Mouse (Mus musculus) brain, embryonic 18.5 days (tissue): ENCODE results near the gene Ube2q2.
"Not testable (repeated sequence)": the region's sequence is repeated elsewhere in the genome, so short reads cannot be mapped to it uniquely, and the experiment has no call there.

Source experiments
- DNase-seq: peaks from one replicate; pipeline ENCODE4 v3.0.0-alpha.2; 2012; ENCODE audit warnings: low read depth, low spot score

Ube2q2 gene

DNA sequence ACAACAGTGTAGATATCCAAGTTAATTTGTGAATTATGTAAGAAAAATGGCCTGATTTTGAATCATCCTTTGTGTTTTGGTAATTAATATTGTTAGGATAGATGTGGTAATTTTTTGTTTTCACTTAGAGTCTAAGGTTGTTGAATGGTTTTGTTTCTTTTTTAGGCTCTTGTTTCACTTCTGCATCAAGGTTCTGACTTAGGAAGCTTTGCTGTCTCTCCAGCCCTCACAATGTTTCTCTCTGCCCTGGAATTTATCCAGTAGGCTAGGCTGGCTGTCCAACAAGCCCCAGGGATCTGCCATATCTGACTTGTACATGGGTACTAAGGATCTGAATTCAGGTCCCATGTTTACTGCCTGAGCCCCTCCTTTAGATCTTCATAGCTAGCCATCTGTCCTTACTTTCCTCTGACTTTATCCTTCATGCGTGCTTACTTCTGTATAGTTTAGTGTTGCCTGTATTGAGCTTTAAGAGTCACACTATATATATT lies 23.6 kb downstream of the Ube2q2 start:
- no peak for DNase-seq

DNA sequence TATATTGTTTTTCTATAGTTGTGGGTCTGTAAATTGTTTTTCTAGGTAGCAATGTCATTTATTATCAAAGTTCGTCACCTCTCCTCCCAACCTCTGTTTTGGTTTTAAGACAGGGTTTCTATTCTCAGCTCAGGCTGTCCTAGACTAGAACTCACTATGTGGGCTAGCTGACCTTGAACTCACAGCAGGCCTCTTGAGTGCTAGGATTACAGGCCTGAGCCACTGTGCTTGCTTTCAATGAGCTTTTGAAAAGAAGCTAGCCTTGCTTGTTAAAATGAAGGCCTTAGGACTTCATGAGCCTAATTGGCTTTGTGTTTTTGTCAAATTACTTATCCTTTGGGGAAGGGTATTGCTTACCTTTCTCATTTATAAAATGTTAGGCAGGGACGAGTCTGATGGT lies 25.6 kb downstream of the Ube2q2 start:
- DNase-seq, result no peak

DNA sequence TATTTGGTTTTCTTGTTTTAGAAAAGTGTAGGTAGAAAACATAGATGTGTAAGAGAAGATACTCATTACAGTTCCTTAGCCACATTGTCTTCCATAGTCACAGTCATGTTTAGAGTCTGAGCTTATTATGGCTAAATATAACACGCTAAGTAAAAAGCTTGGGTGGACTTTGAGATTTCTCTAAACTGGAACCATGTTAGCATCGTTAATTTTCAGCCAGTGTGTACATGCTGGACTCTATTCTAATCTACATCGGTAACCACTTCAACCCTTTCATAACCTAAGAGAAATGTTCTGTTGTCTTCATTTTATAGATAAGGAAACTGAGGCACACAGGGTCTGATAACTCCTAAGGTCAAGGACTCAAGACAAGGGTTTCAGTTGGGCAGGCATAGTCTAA lies 47.2 kb downstream of the Ube2q2 start:
- no peak for DNase-seq

DNA sequence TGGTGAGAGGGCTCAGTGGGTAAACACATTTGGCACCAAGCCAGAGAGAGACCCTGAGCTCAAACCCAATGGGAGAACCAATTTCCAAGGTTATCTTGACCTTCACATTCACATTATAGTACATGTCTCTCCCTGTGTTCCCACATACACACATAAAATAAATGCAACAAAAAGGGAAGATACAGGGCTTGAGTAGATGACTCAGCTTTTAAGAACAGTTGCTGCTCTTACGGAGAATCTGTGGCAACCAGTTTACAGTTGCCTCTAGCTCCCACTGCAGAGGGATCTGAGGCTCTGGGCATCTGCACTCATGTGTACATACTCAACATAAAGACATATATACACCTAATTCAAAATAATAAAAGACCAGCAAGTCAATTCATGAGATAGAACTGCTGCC lies 49.6 kb downstream of the Ube2q2 start:
- DNase-seq, result no peak

DNA sequence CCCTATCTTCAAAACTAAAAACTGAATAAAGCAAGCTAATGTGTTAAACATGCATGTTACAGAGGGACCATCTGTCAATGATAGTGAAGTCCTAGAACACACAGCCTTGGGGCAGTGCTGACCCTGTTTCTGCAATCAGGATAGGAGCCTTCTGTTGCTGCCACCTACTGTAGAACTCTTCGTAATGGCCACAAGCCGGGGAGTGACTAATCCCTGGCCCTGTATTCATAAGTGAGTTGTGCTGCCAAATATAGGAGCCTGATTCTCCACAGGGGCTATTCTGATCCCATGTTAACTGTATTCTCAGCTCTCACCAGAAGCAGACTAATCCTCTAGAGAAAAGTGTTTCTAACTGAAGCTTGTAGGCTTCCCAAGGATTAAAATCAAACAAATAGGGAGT lies 50.7 kb downstream of the Ube2q2 start:
- DNase-seq, result no peak

DNA sequence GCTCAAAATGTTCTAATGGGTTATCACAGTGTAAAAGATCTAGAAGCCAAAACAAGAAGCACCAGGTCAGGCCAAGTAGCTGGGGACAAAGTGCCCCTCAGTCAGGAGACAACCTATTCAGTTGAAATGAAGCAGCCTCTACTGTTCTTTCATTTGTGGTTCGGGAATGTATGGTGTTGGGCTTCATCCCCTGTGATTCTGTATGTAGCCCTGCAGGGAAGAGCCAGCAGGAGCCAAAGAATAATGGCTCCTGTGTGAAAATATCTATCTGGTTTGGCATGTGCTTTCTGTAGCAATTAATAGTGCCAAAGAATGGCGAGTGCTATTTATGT lies 59.8 kb downstream of the Ube2q2 start:
- DNase-seq, result no peak

DNA sequence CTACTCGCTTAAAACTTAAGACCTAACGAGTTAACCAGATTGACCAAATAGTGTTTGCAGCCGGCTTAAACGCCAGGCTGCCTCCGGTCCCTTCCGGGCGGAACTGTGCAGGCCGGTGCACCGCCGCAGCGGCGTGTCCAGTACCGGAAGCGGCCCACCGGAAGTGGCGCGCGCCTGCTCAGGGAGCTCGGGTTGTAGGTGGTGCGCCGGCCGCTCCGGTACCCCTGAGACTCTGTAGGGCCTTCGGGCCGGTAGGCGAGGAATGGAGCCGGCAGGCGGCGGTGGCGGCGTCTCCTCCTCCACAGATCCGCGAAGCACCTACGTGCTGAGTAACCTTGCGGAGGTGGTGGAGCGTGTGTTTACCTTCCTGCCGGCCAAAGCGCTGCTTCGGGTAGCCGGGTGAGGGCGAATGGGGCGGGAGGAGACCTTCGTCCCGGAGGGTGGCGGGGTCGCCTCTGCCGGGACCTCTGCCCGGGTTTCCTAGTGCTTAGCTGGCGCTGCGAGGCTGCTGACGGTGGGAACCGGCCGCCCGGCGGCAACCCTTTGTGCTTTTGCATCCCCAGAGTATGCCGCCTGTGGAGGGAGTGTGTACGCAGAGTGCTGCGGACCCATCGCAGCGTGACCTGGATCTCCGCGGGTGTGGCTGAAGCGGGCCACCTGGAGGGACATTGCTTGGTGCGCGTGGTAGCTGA lies 60.3 kb downstream of the Ube2q2 start, which contains the start of gene Fbxo22:
Gene Fbxo22 (plus strand): TSS at position 136 of the 692 bp plus-strand sequence.
- DNase-seq, result peak; percentile 50

DNA sequence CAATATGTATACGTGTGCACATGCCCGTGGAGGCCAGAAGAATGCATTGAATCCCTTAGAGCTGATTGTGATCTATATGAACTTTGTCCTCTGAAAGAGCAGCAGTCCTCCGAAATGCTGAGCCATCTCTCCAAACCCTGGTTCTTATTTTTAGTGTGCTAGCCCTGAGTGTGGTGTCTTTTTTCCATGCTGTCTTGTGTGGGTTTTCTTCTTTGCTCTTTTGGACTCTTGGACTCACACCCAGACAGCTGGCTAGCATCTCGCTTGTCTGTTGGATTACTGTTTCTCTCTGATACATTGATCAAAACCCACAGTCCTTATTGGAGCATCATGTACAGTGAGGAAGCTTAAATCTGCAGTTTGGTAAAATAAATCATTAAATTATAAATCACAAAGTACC lies 63.0 kb downstream of the Ube2q2 start:
- no peak for DNase-seq

DNA sequence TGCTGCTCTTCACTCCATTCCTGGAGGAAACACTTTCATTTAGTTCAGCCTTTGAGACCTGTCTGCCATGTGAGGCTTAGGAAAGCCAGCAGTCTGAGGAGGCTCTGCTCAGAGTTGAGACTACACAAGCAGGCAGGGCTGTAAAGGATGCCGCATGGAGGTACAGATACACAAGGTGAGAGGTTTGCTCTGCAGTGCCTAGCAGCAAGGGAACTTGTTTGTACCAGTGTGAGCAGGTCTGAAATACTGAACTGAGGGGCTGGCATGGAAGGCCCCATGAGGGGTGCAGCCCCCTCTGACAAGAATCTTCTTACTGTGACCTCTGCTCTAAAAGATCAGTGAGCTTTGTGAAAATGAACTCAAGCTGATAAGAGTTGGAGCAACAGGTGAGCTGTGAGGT lies 64.7 kb downstream of the Ube2q2 start:
- DNase-seq, result no peak

DNA sequence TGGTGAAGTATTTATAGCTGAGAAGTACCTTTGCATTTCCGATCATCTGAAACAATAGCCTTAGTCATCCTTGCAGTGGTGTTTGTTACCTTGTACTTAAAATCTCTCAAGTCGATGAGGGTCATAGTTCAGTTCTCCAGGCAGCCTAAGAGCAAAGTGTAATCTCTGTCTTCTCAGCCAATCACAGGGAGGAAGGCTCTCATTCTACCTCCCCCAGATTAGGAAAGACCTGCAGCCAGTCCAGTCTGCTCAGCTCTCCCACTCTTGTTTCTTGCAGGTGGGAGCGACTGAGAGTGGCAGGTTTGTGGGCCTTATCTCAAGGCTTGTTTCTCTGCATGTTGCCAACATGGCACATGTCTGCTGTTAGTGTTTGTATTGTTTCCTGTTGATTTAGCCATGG lies 66.4 kb downstream of the Ube2q2 start:
- DNase-seq, result no peak

DNA sequence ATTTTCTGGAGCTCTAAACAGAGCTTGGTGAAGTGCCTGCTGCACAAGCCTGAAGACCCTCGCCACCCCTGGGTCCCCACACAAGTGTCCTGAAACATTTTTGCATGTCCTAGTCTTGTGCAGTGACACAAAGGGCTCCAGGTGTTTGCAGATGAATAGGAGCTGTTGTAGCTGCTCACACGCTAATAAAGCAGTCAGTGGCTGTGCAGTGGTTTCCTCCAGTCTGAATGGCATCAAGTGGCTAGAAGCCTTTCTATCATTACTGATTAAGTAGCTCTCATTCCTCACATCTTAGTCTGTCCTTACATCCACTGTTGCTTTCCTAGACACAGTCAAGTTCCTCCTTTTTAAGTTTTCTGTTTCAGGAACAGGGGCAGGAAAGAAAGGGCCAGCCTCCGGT lies 67.0 kb downstream of the Ube2q2 start:
- no peak for DNase-seq

DNA sequence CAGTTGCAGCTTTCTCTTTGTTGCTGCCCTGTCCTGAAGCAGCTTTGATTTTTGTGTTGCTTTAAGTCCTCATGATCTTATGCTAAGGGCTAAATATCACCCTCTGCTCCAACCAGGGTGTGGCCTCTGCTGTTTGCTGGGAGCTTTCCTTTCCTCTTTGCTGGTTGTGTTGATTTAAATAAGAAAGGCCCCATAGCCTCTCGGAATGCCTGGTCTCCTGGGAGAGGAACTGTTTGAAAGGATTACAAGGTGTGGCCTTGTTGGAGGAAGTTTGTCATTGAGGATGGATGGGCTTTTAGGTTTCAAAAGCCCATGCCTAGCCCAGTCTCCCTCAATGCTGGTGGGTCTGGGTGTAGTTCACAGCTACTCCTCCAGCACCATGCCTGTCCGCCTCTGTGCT lies 67.4 kb downstream of the Ube2q2 start:
- no peak for DNase-seq

DNA sequence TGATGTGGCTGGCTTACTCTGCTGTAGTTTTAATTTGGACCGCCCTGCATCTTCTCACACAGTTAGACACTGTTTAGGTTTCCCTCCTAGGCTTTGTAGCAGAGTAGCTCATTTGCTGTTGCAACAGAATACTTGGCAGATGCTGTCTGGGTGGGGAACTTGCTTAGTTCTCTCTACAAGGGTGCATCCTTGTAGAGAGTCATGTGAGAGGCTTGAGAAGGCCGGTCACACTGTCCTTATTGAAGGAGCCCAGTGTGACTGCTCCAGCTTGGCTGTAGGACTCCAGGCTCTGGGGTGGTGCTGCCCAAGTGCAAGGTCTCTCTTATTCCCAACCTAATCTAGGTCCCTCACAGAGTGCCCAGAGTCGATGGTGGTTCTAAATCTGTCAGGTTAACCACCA lies 68.7 kb downstream of the Ube2q2 start:
- DNase-seq, result no peak

DNA sequence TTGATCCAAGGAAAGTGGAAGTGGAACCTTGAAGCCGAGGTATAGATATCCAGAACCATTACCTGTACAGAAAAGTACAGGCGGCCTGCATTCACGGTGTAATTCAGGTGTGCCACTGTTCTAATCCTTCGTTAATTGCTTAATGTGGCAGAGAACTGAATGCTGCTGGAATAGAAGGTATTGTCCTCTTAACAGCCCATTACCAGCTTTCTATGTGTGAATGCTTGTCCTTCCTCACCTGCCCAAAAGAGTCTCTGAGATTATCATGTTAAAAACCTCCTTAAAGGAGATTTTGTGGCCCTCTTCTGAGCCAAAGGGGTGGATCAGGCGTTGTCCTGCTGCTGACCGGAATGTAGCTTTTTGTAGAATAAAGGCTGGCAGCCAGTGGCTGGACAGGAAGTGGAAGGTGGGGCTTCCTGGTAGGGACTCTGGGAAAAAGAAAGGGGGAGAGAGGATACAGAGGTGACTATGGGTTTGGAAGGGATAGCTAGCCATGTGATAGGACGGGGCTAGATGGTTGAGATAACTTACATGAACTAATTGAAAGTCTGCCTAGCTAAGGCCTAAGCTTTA lies 76.6 kb downstream of the Ube2q2 start:
- no peak for DNase-seq

DNA sequence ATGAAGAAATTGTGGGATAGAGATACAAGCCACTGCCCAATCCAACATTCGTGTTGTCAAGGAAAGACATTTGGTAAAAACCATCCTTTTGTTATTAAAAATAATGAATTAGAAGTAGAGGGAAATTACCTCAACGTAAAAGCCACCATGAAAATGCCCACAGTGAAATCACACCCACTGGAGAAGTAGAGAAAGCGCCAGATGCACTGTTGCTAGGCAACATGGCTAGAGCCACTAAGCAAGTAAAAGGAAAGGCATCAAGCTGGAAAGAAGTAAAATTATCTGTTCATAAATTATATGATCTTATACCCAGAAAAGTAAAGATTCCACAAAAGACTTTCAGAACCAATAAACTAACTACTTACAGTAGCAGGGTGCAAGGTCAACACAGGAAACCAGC lies 77.6 kb downstream of the Ube2q2 start:
- no peak for DNase-seq

DNA sequence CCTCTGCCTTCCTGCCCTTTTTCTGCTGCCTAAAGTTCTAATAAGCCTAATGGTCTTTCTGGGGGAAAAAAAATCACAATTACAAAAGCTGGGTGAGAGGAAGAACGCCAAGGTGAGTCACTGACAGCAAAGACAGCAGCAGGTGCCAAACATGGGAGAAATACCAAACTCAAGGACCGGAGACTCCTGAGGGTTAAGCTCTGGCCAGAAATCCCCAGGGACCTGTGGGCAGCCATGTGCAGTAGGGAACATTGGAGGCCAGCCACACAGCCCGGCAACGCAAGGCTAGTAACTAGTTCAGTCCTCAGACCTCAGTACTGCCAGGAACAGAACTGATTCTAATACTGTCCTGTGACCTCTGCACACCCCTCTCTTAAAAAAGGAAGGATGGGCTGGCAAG lies 79.5 kb downstream of the Ube2q2 start:
- DNase-seq, result no peak

DNA sequence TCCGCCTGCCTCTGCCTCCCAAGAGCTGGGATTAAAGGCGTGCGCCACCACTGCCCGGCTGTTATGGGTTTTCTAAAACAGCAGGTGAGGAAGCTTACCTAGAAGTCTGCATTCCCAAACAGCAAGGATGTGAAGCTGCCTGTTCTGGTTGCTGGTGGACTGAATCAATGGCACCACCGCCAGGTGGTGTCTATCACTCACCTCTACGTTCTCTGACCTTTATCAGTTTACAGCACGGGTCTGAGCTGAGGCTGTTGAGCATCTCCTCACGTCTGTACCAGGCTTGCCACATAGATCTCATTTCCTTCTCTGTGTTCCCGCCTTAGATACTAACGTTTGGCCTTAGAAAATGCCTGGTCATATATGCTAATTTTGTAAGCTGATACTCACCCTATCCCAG lies 80.4 kb downstream of the Ube2q2 start:
- no peak for DNase-seq

DNA sequence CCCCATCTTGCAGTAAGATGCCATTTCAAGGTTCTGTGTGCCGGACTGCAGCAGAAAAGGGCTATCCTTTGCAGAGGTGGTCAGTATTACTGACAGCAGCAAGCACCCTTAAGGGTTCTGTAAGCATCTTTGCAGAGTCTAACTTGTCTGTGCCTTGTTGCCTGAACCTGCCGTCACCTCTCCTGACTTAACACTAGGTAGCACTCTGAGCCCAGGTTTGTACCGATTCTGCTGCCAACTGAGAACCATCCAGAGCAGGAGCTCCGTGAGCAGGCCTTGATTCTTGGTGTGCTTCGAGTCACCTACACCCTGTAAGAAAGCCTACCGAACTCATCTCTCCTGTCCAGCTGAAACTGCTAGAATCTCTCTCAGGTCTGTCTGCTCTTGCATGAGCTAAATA lies 82.9 kb downstream of the Ube2q2 start:
- no peak for DNase-seq

DNA sequence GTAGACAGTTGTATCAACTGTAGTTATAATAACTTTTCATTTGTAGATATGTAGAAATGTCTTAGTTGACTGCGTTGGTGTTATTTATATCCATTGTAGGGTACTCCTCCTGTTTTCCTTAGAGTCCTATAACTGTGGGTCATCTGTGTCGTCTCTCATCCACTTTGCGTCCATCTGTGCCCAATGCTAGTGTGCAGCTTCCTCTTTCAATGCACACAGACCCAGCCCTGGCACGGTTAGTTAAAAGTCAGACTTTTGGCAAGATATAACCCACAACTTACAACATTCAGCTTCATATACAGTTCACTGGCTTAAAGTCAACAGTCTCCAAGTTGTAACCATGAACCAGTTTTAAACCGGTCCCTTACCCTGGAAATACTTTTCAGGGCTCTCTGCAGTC lies 83.5 kb downstream of the Ube2q2 start:
- no peak for DNase-seq

DNA sequence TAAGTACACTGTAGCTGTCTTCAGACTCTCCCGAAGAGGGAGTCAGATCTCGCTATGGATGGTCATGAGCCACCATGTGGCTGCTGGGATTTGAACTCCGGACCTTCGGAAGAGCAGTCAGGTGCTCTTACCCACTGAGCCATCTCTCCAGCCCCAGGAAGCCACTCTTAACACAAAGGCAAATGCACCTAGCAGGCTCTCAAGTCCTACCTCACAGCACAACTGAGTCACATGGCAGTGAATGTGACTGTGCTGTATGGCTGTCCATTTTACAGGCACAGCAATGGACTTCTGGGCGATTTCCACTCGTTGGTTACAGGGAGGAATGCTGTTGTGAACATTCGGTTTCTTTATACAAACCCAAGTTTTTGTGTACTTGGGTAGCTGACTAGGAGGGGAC lies 83.9 kb downstream of the Ube2q2 start:
- DNase-seq, result no peak

DNA sequence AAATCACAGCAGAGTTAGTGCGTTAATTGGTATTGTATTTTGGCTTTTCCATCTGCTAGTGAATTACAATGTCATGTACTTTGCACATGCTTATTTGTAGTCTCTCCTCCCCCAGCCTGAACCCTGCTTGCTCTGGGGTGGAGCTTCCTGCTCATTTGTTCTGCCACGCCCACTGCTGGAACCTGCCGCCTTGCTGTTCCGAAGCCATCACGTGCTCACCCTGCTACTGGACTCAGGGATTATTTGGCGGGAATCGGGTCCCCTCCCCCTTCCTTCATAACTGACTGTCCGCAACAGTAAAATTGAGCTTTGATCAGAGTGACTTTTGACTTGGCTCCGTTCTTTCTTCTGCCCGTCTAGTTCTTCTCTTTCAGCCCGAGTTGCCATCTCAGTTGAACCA lies 84.4 kb downstream of the Ube2q2 start:
- DNase-seq, result not testable (repeated sequence)

DNA sequence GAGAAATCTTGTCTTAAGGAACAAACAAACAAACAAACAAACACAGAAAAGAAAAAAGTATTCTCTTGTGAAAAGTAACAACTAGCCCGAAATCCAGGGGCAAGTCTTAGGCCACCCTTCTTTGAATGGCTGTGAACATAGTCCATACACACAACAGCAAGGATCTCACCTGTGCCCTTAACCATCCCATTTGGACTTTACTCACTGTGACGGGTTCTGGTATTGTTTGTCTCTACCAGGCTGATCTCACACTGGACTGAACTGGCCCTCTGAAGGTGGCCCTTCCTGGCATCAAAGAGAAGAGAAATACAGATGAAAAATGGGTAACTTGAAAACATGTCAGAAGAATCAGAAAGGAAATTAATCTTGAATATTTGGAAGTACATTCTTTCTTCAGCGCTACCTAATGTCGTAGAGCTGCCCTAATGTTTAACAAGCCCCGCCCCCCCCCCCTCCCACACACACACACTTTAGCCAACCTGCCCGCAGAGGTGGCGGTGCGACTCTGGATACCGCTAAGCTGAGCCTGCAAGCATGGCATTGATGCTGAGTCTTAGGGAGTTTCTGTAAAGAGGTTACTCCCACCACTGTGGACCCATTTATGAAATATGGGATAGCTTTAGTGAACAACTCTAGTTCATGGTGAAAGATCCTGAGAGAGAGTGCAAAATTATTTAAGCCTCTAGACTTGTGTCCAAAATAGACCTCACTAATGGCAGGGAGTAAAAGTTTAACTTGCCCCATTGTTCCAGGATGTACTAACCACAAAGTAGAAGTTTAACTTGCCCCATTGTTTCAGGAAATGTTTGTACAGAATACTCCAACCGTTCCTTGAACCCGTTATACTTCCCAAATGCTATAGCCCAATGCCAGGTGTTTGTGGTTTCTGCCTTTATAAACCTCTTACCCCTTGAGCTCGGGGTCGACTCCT lies 87.8 kb downstream of the Ube2q2 start:
- DNase-seq, result no peak

DNA sequence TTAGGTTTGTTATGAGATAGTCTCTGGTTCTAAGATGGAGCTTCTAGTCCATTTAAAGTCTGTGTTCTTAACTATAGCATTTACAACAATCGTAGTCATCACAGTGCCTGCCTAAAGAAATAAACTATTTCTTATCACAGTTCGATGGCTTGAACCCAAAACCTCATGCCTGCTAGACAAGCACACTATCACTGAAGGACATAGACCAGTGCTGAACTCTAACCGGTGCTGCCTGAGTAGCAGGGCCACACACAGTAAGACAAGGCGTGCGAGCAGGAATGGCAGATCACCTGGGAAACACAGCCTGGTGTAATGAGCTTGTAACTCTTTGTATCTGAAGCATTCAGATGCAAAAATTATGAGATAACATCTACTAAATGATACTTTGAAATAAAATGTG lies 92.2 kb downstream of the Ube2q2 start:
- no peak for DNase-seq
